Mouse (Mus musculus) bone marrow macrophage, adult 2 months (primary cell): Measurements from ENCODE around the gene Gramd4.

Experiments used
- CTCF ChIP-seq: IDR thresholded peaks from 2 replicates; pipeline ENCODE4 v1.5.1; 2012; ENCODE audit warnings: low read depth, mild to moderate bottlenecking, low read length, moderate library complexity
- POLR2A ChIP-seq: IDR thresholded peaks from 2 replicates; pipeline ENCODE4 v1.6.1; 2012; ENCODE audit warnings: mild to moderate bottlenecking, low read depth, low read length, borderline replicate concordance

- TF ChIP-seq POLR2A (peak; percentile 9; the same call in 1 of the 2 replicates), CTCF (0 out of 2 replicates have a peak, but pooled peaks have one; percentile 21)
Observed at GRCm38 (mm10) chr15:86184851-86185688, 127.6 kb downstream of the Gramd4 start.
